In the genomic region with DNA sequence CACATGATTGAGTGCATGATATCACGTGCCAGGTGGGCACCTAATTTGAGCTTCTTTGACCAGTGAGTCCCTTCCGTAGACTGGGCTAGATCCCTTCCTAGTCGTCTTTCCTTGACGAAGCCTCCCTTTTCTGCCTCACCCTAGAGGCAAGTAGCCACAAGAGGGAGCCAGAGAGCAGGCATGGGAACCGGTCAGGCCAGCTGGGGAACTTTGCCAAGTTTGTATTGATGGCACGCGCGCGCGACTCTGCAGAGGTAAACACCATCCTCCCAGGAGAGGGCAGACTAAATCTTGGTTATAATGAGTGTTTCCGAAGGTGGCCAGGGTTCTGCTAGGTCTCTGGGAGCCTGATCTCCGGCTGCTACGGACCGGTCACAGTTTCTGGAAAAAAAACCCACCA, we compare ENCODE assay signal across 8 mouse cellular contexts. TPM values are rescaled to one million over a fixed set of nuclear protein-coding genes. Genes with fewer than 3 reads are reported as not detected.
DNase-seq lines count a peak whose midpoint lies in the region; ATAC-seq and TF ChIP-seq lines count a peak whose summit lies in the region.

No protein-coding gene starts in this region.

- H3K4me1 ChIP-seq in forebrain, embryonic 10.5 days: peaks cover 61% of the 10 kb centered on the region
- H3K4me1 ChIP-seq in heart, embryonic 14.5 days (ENCODE audit: control insufficient read depth in 2 of 2, insufficient read depth in 2 of 2, low read length in 2 of 2): peaks cover 7 to 15% of the 10 kb centered on the region in 2 experiments; a peak in 3 of 4 replicates
- H3K4me1 ChIP-seq in liver, embryonic 12.5 days: peaks cover 16% of the 10 kb centered on the region
- peaks cover 2% of the 10 kb centered on the region for H3K4me1 ChIP-seq in stomach, postnatal 0 days (replicated peaks; ENCODE audit: control insufficient read depth, insufficient read depth)

- H3K9me3 ChIP-seq in forebrain, embryonic 10.5 days: no peaks in the 10 kb centered on the region
- H3K9me3 ChIP-seq in heart, embryonic 14.5 days (ENCODE audit: control insufficient read depth, low read length): no peaks in the 10 kb centered on the region
- H3K9me3 ChIP-seq in liver, embryonic 12.5 days (replicated peaks): no peaks in the 10 kb centered on the region
- H3K9me3 ChIP-seq in stomach, postnatal 0 days (ENCODE audit: control insufficient read depth, low read length): no peaks in the 10 kb centered on the region

- no peak for TF ChIP-seq EP300 in stomach, postnatal 0 days (optimal IDR thresholded peaks at IDR 0.05)

- peak overlapping the region; percentile 46 for H3K4me2 ChIP-seq in heart, embryonic 14.5 days (ENCODE audit: low read length)
- H3K4me2 ChIP-seq in liver, embryonic 12.5 days: peak overlapping the region; percentile 52
- peak overlapping the region; percentile 41 for H3K4me2 ChIP-seq in stomach, postnatal 0 days (replicated peaks; ENCODE audit: low read depth)

- H3K36me3 ChIP-seq in forebrain, embryonic 10.5 days (replicated peaks): no peaks in the 10 kb centered on the region
- H3K36me3 ChIP-seq in heart, embryonic 14.5 days (ENCODE audit: control insufficient read depth, insufficient read depth, low read length): no peaks in the 10 kb centered on the region
- no peaks in the 10 kb centered on the region for H3K36me3 ChIP-seq in liver, embryonic 12.5 days
- H3K36me3 ChIP-seq in stomach, postnatal 0 days (ENCODE audit: control insufficient read depth, insufficient read depth, low read length): no peaks in the 10 kb centered on the region

- peak overlapping the region; percentile 94 for H3K27ac ChIP-seq in forebrain, embryonic 10.5 days
- no peak overlapping the region for H3K27ac ChIP-seq in heart, embryonic 14.5 days (replicated peaks in 1 of 2; ENCODE audit: control insufficient read depth in 1 of 2, insufficient read depth in 1 of 2, low read depth in 2 of 2, low read length in 2 of 2)
- no peak overlapping the region for H3K27ac ChIP-seq in liver, embryonic 12.5 days
- no peak overlapping the region for H3K27ac ChIP-seq in stomach, postnatal 0 days (replicated peaks)

- ATAC-seq in heart, embryonic 14.5 days (ENCODE audit: insufficient number of reproducible peaks, insufficient read depth, low FRiP score, low read depth): no peak
- peak; percentile 55 for ATAC-seq in liver, embryonic 12.5 days
- ATAC-seq in stomach, postnatal 0 days (ENCODE audit: low FRiP score, low TSS enrichment): peak; percentile 25; the same call in 1 of the 2 replicates

- peak; percentile 100 for TF ChIP-seq CTCF in stomach, postnatal 0 days (IDR thresholded peaks at IDR 0.05; ENCODE audit: low read depth)

- H3K27me3 ChIP-seq in forebrain, embryonic 10.5 days (ENCODE audit: poor library complexity, severe bottlenecking): peaks cover 40% of the 10 kb centered on the region
- peaks cover 69% of the 10 kb centered on the region for H3K27me3 ChIP-seq in heart, embryonic 14.5 days (ENCODE audit: control insufficient read depth, insufficient read depth, low read length)
- H3K27me3 ChIP-seq in liver, embryonic 12.5 days (replicated peaks): peaks cover 69% of the 10 kb centered on the region
- 0 out of 2 replicates have a peak, but pooled peaks cover 2% of the 10 kb centered on the region for H3K27me3 ChIP-seq in stomach, postnatal 0 days (ENCODE audit: control insufficient read depth, insufficient read depth, low read length)

- peak; percentile 88 to 89 for DNase-seq in B cell, adult 2 months
- DNase-seq in c-Kit-negative CD71-positive TER-119-positive erythroid progenitor cells, embryonic 14.5 days (ENCODE audit: low read depth, low spot score): peak; percentile 36
- DNase-seq in forebrain, embryonic 10.5 days (ENCODE audit: extremely low spot score, low spot score): peak; percentile 94
- peak; percentile 94 for DNase-seq in kidney, postnatal 14 days
- peak; percentile 96 for DNase-seq in neural tube, embryonic 10.5 days (ENCODE audit: extremely low spot score, low spot score)
- DNase-seq in stomach, postnatal 0 days (ENCODE audit: low spot score): peak; percentile 95

- WGBS in forebrain, embryonic 10.5 days: 2% methylated on average over 14 of the region's 14 CpGs
- 2% methylated on average over 14 of the region's 14 CpGs for WGBS in heart, embryonic 14.5 days
- 3% methylated on average over 14 of the region's 14 CpGs for WGBS in liver, embryonic 12.5 days (ENCODE audit: insufficient replicate concordance)
- WGBS in stomach, postnatal 0 days: 4% methylated on average over 14 of the region's 14 CpGs

- H3K4me3 ChIP-seq in forebrain, embryonic 10.5 days: peak overlapping the region; percentile 43
- H3K4me3 ChIP-seq in heart, embryonic 14.5 days (ENCODE audit: control insufficient read depth in 1 of 2, insufficient read depth in 1 of 2, low read depth in 1 of 2, low read length in 2 of 2): peak overlapping the region in 1 of 2 experiments; percentile 19; a peak in 1 of 4 replicates
- H3K4me3 ChIP-seq in liver, embryonic 12.5 days: 0 out of 2 replicates have a peak overlapping the region, but pooled peaks have one; percentile 10
- peak overlapping the region; percentile 15; the same call in 1 of the 2 replicates for H3K4me3 ChIP-seq in stomach, postnatal 0 days (ENCODE audit: low read depth, low read length)

- no peak overlapping the region for H3K9ac ChIP-seq in heart, embryonic 14.5 days (ENCODE audit: low read length)
- H3K9ac ChIP-seq in liver, embryonic 12.5 days: no peak overlapping the region
- peak overlapping the region; percentile 31; the same call in 1 of the 2 replicates for H3K9ac ChIP-seq in stomach, postnatal 0 days (ENCODE audit: low read length)

RNA-seq across cellular contexts. Expression of a gene that starts 1.9 kb away (rescaled TPM):
- polyA plus RNA-seq in forebrain, embryonic 10.5 days (2016; fragmentation: Nextera tagmentation; extraction: Ambion mirVana): 0.05 and 0.11 TPM in 2 replicates
- 0.08 and 0.30 TPM in 2 replicates for polyA plus RNA-seq in heart, embryonic 14.5 days (2014; fragmentation: Nextera tagmentation; extraction: Ambion mirVana)
- polyA plus RNA-seq in liver, embryonic 12.5 days (2016; fragmentation: Nextera tagmentation; extraction: Ambion mirVana): not detected in 2 replicates
- polyA plus RNA-seq in stomach, postnatal 0 days (2015; fragmentation: Nextera tagmentation; extraction: Ambion mirVana): 7.9 and 8.5 TPM in 2 replicates

RNA-seq across cellular contexts. Expression of a gene that starts 10.7 kb away (rescaled TPM):
- 6.6 and 7.1 TPM in 2 replicates for polyA plus RNA-seq in forebrain, embryonic 10.5 days (2016; fragmentation: Nextera tagmentation; extraction: Ambion mirVana)
- 1.6 and 2.4 TPM in 2 replicates for polyA plus RNA-seq in heart, embryonic 14.5 days (2014; fragmentation: Nextera tagmentation; extraction: Ambion mirVana)
- 0.46 and 0.49 TPM in 2 replicates for polyA plus RNA-seq in liver, embryonic 12.5 days (2016; fragmentation: Nextera tagmentation; extraction: Ambion mirVana)
- polyA plus RNA-seq in stomach, postnatal 0 days (2015; fragmentation: Nextera tagmentation; extraction: Ambion mirVana): 5.9 and 7.0 TPM in 2 replicates

Comparison
In these comparisons a context has a peak if more than half of its experiments do, and no peak if none do; other contexts are left out.
1. DNase-seq: peak in every context shown above with its lines; median percentile 96 in neural tube, embryonic 10.5 days; 95 in stomach, postnatal 0 days; 94 in forebrain, embryonic 10.5 days; 94 in kidney, postnatal 14 days; 88 in B cell, adult 2 months; 36 in c-Kit-negative CD71-positive TER-119-positive erythroid progenitor cells, embryonic 14.5 days.